In genomic region chr10:111222535-111222934, GRCm38 (mm10) we compare ENCODE assay signal across 15 mouse cellular contexts. TPM values are rescaled to one million over a fixed set of nuclear protein-coding genes. Genes with fewer than 3 reads are reported as not detected.
DNase-seq lines count a peak whose midpoint lies in the region; ATAC-seq lines count a peak whose summit lies in the region.
"Had no signal": no experiment of that assay in that cellular context is flagged by ENCODE, and none has a peak within 500 bp of the region (broad histone marks: within the 10 kb centered on the region; RNA-seq: fewer than 3 reads in every experiment).

No protein-coding gene starts in this region.

- H3K4me3 ChIP-seq in megakaryocyte, embryonic 14.5 days (replicated peaks), result peak overlapping the region; percentile 18
- no peak overlapping the region for H3K4me3 ChIP-seq in intestine, embryonic 15.5 days (replicated peaks)
- H3K4me3 ChIP-seq: forebrain, embryonic 13.5 days; hindbrain, embryonic 10.5 days; midbrain, embryonic 13.5 days had no signal

- H3K27me3 ChIP-seq in megakaryocyte, embryonic 14.5 days (replicated peaks), result no peaks in the 10 kb centered on the region
- no peaks in the 10 kb centered on the region for H3K27me3 ChIP-seq in intestine, embryonic 15.5 days (replicated peaks)
- H3K27me3 ChIP-seq: forebrain, embryonic 13.5 days; midbrain, embryonic 13.5 days had no signal

- 67% methylated on average over 6 of the region's 6 CpGs for WGBS in intestine, embryonic 15.5 days

- H3K9ac ChIP-seq in intestine, embryonic 15.5 days, result no peak overlapping the region
- H3K9ac ChIP-seq: forebrain, embryonic 13.5 days had no signal

- peaks cover 47% of the 10 kb centered on the region for H3K4me1 ChIP-seq in megakaryocyte, embryonic 14.5 days
- H3K4me1 ChIP-seq in intestine, embryonic 15.5 days (replicated peaks), result no peaks in the 10 kb centered on the region

- H3K9me3 ChIP-seq in megakaryocyte, embryonic 14.5 days, result no peaks in the 10 kb centered on the region
- no peaks in the 10 kb centered on the region for H3K9me3 ChIP-seq in intestine, embryonic 15.5 days
- H3K9me3 ChIP-seq: forebrain, embryonic 13.5 days; hindbrain, embryonic 10.5 days; midbrain, embryonic 13.5 days had no signal

- DNase-seq in c-Kit-negative CD71-positive TER-119-positive erythroid progenitor cells, embryonic 14.5 days (ENCODE audit: low read depth, low spot score), result peak; percentile 29
- peak; percentile 59 for DNase-seq in liver
- no peak for DNase-seq in cerebellum, adult 9-10 months
- DNase-seq in gastrocnemius, postnatal 25 days, result no peak
- DNase-seq: cerebellum, adult 18-20 months; right cerebral cortex, adult 18-20 months; thymus, postnatal 14 days had no signal

- ATAC-seq in megakaryocyte, adult 5-6 weeks (ENCODE audit: poor library complexity, severe bottlenecking), result no peak
- peak; percentile 70 for ATAC-seq in megakaryocyte progenitor cell, adult 5-6 weeks (replicated peaks; ENCODE audit: poor library complexity)
- ATAC-seq in intestine, embryonic 15.5 days, result no peak
- ATAC-seq: lung, postnatal 0 days had no signal

- H3K4me2 ChIP-seq in intestine, embryonic 15.5 days (replicated peaks), result no peak overlapping the region
- H3K4me2 ChIP-seq: forebrain, embryonic 13.5 days had no signal

- H3K36me3 ChIP-seq in megakaryocyte, embryonic 14.5 days (replicated peaks; ENCODE audit: low read length), result peaks cover 26% of the 10 kb centered on the region
- no peaks in the 10 kb centered on the region for H3K36me3 ChIP-seq in intestine, embryonic 15.5 days
- H3K36me3 ChIP-seq: hindbrain, embryonic 10.5 days; midbrain, embryonic 13.5 days had no signal

- no peak overlapping the region for H3K27ac ChIP-seq in intestine, embryonic 15.5 days
- H3K27ac ChIP-seq: forebrain, embryonic 13.5 days; hindbrain, embryonic 10.5 days; midbrain, embryonic 13.5 days had no signal

RNA-seq across cellular contexts. Expression of gene Osbpl8, which starts 58.0 kb away (rescaled TPM):
- polyA plus RNA-seq in megakaryocyte, embryonic 14.5 days (2012; ENCODE audit: insufficient read depth, low replicate concordance), result 1.1 and 1.3 TPM in 2 replicates
- total RNA-seq in megakaryocyte, adult 5-6 weeks (2015), result 65.5 and 68.1 TPM in 2 replicates
- 95.3 and 105 TPM in 2 replicates for total RNA-seq in megakaryocyte, adult 5-6 weeks (2017)
- total RNA-seq in megakaryocyte progenitor cell, adult 5-6 weeks (2015), result 73.2 and 80.2 TPM in 2 replicates
- 90.9 and 125 TPM in 2 replicates for total RNA-seq in megakaryocyte progenitor cell, adult 5-6 weeks (2017)
- polyA plus RNA-seq in intestine, embryonic 15.5 days (2015; fragmentation: Nextera tagmentation; extraction: Ambion mirVana), result 4.8 and 5.4 TPM in 2 replicates
- 10 to 100 TPM; 13.6 to 14.5 TPM for total RNA-seq in gastrocnemius, postnatal 25 days (2021)

Comparison
In these comparisons a context has a peak if more than half of its experiments do, and no peak if none do; other contexts are left out.
1. DNase-seq: peak in c-Kit-negative CD71-positive TER-119-positive erythroid progenitor cells, embryonic 14.5 days (single experiment) and liver (single experiment); none in cerebellum, adult 9-10 months (single experiment) and gastrocnemius, postnatal 25 days (single experiment).
2. RNA of gene Osbpl8, which starts 58.0 kb away (total RNA-seq): 65.5 to 105 TPM in megakaryocyte, adult 5-6 weeks and 73.2 to 125 TPM in megakaryocyte progenitor cell, adult 5-6 weeks; 13.6 to 14.5 TPM in gastrocnemius, postnatal 25 days; every median in the first group is over 4 times any median in the second.